In the genomic region with DNA sequence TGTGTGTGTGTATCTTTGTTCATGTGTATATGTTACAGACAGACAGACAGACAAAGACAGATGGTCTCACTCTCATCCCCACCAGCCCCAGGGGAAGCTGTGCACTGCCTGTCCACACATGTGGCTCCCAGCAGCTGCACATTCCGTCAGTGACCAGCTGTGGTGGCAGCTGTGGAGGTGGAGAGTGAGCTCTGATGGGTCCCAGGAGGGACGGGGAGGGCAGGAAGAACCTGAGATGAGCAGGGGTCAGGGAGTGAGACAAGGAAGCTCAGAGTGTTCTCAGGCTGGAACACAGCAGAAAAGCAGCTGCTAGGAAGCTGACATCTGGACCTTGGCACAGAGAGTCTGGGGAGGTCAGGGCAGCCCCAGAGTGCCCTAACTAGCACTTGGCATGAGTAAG, we compare ENCODE assay signal across 12 mouse cellular contexts. TPM values are rescaled to one million over a fixed set of nuclear protein-coding genes. Genes with fewer than 3 reads are reported as not detected.
A peak's percentile ranks its signal among the peaks of the same experiment; 100 is the strongest.
DNase-seq lines count a peak whose midpoint lies in the region; ATAC-seq and TF ChIP-seq lines count a peak whose summit lies in the region.
"Had no signal": no experiment of that assay in that cellular context is flagged by ENCODE, and none has a peak within 500 bp of the region (broad histone marks: within the 10 kb centered on the region; RNA-seq: fewer than 3 reads in every experiment).

No protein-coding gene starts in this region.

- no peak for TF ChIP-seq CTCF in intestine, postnatal 0 days (IDR thresholded peaks at IDR 0.05; ENCODE audit: low read depth)

- H3K9ac ChIP-seq in intestine, embryonic 14.5 days (ENCODE audit: low read length): no peak overlapping the region
- no peak overlapping the region for H3K9ac ChIP-seq in intestine, postnatal 0 days (ENCODE audit: low read depth, low read length)
- no peak overlapping the region for H3K9ac ChIP-seq in limb, embryonic 12.5 days (replicated peaks)
- H3K9ac ChIP-seq in stomach, embryonic 14.5 days (replicated peaks; ENCODE audit: low read depth, low read length): no peak overlapping the region
- H3K9ac ChIP-seq in midbrain, embryonic 16.5 days (ENCODE audit: low read depth, low read length): no peak overlapping the region
- H3K9ac ChIP-seq: midbrain, embryonic 12.5 days had no signal

- peaks cover 34% of the 10 kb centered on the region for H3K4me1 ChIP-seq in intestine, embryonic 14.5 days (replicated peaks; ENCODE audit: control insufficient read depth, insufficient read depth, low read length)
- 0 out of 2 replicates have a peak, but pooled peaks cover 4% of the 10 kb centered on the region for H3K4me1 ChIP-seq in intestine, postnatal 0 days (replicated peaks; ENCODE audit: control insufficient read depth, insufficient read depth, low read length)
- H3K4me1 ChIP-seq in limb, embryonic 12.5 days (replicated peaks): peaks cover 37% of the 10 kb centered on the region
- H3K4me1 ChIP-seq in stomach, embryonic 14.5 days (ENCODE audit: control insufficient read depth, insufficient read depth, low read length): peaks cover 29% of the 10 kb centered on the region
- H3K4me1 ChIP-seq in midbrain, embryonic 16.5 days (ENCODE audit: control insufficient read depth, insufficient read depth, low read length): no peaks in the 10 kb centered on the region

- WGBS in intestine, embryonic 14.5 days: 27% methylated on average over 2 of the region's 2 CpGs
- WGBS in intestine, postnatal 0 days: 55% methylated on average over 2 of the region's 2 CpGs
- WGBS in limb, embryonic 12.5 days: 9% methylated on average over 2 of the region's 2 CpGs
- WGBS in stomach, embryonic 14.5 days: 26% methylated on average over 2 of the region's 2 CpGs
- WGBS in midbrain, embryonic 16.5 days: 54% methylated on average over 2 of the region's 2 CpGs

- no peak overlapping the region for H3K4me2 ChIP-seq in intestine, embryonic 14.5 days (ENCODE audit: low read length)
- no peak overlapping the region for H3K4me2 ChIP-seq in intestine, postnatal 0 days (replicated peaks; ENCODE audit: low read depth)
- no peak overlapping the region for H3K4me2 ChIP-seq in limb, embryonic 12.5 days
- H3K4me2 ChIP-seq in stomach, embryonic 14.5 days (replicated peaks; ENCODE audit: low read depth, low read length): peak overlapping the region; percentile 18; the same call in 1 of the 2 replicates
- H3K4me2 ChIP-seq in midbrain, embryonic 16.5 days (ENCODE audit: low read length): no peak overlapping the region
- H3K4me2 ChIP-seq: midbrain, embryonic 12.5 days had no signal

- no peaks in the 10 kb centered on the region for H3K36me3 ChIP-seq in intestine, embryonic 14.5 days (ENCODE audit: control insufficient read depth, insufficient read depth, low read length)
- no peaks in the 10 kb centered on the region for H3K36me3 ChIP-seq in intestine, postnatal 0 days (ENCODE audit: control insufficient read depth, insufficient read depth)
- H3K36me3 ChIP-seq in limb, embryonic 12.5 days: no peaks in the 10 kb centered on the region
- no peaks in the 10 kb centered on the region for H3K36me3 ChIP-seq in stomach, embryonic 14.5 days (ENCODE audit: control insufficient read depth, insufficient read depth, low read length)
- no peaks in the 10 kb centered on the region for H3K36me3 ChIP-seq in midbrain, embryonic 16.5 days (ENCODE audit: control insufficient read depth, insufficient read depth, low read length)
- H3K36me3 ChIP-seq: midbrain, embryonic 12.5 days had no signal

- H3K27ac ChIP-seq in intestine, embryonic 14.5 days (ENCODE audit: low read depth): peak overlapping the region; percentile 20
- no peak overlapping the region for H3K27ac ChIP-seq in intestine, postnatal 0 days (ENCODE audit: low read depth, low read length)
- no peak overlapping the region for H3K27ac ChIP-seq in limb, embryonic 12.5 days
- H3K27ac ChIP-seq in stomach, embryonic 14.5 days (ENCODE audit: low read length): peak overlapping the region; percentile 58
- no peak overlapping the region for H3K27ac ChIP-seq in midbrain, embryonic 16.5 days (ENCODE audit: low read length)
- H3K27ac ChIP-seq: midbrain, embryonic 12.5 days had no signal

- no peak for DNase-seq in intestine, embryonic 14.5 days (ENCODE audit: low spot score)
- peak; percentile 84 to 91 for DNase-seq in heart, adult 9 months (ENCODE audit: low spot score in 2 of 2)
- DNase-seq in left cerebral cortex, adult 18-20 months (ENCODE audit: low spot score in 2 of 2): no peak
- no peak for DNase-seq in layer of hippocampus, adult 9-10 months (ENCODE audit: low spot score)
- DNase-seq: B cell, adult 2 months had no signal

- no peaks in the 10 kb centered on the region for H3K27me3 ChIP-seq in intestine, embryonic 14.5 days (replicated peaks; ENCODE audit: control insufficient read depth, insufficient read depth, low read length)
- H3K27me3 ChIP-seq in intestine, postnatal 0 days (replicated peaks; ENCODE audit: control insufficient read depth, insufficient read depth, low read length): peaks cover 2% of the 10 kb centered on the region; the same call in 1 of the 2 replicates
- H3K27me3 ChIP-seq in limb, embryonic 12.5 days: peaks cover 41% of the 10 kb centered on the region
- no peaks in the 10 kb centered on the region for H3K27me3 ChIP-seq in stomach, embryonic 14.5 days (ENCODE audit: control insufficient read depth, insufficient read depth, low read length)
- peaks cover 8% of the 10 kb centered on the region; the same call in 1 of the 2 replicates for H3K27me3 ChIP-seq in midbrain, embryonic 16.5 days (ENCODE audit: control insufficient read depth, insufficient read depth, low read depth, low read length)

- H3K9me3 ChIP-seq in intestine, embryonic 14.5 days (ENCODE audit: control insufficient read depth, low read length): no peaks in the 10 kb centered on the region
- H3K9me3 ChIP-seq in intestine, postnatal 0 days (ENCODE audit: control insufficient read depth): no peaks in the 10 kb centered on the region
- H3K9me3 ChIP-seq in limb, embryonic 12.5 days: no peaks in the 10 kb centered on the region
- no peaks in the 10 kb centered on the region for H3K9me3 ChIP-seq in stomach, embryonic 14.5 days (ENCODE audit: control insufficient read depth, low read depth, low read length)
- H3K9me3 ChIP-seq in midbrain, embryonic 16.5 days (replicated peaks; ENCODE audit: control insufficient read depth, low read length, poor library complexity, severe bottlenecking): no peaks in the 10 kb centered on the region
- H3K9me3 ChIP-seq: midbrain, embryonic 12.5 days had no signal

- H3K4me3 ChIP-seq in intestine, embryonic 14.5 days (ENCODE audit: low read depth, low read length): no peak overlapping the region
- H3K4me3 ChIP-seq in intestine, postnatal 0 days (ENCODE audit: low read depth, low read length): no peak overlapping the region
- no peak overlapping the region for H3K4me3 ChIP-seq in limb, embryonic 12.5 days (replicated peaks)
- no peak overlapping the region for H3K4me3 ChIP-seq in stomach, embryonic 14.5 days (ENCODE audit: low read depth, low read length)
- H3K4me3 ChIP-seq in midbrain, embryonic 16.5 days (ENCODE audit: low read depth, low read length): no peak overlapping the region
- H3K4me3 ChIP-seq: midbrain, embryonic 12.5 days had no signal

- no peak for ATAC-seq in intestine, embryonic 14.5 days (replicated peaks; ENCODE audit: low FRiP score, low TSS enrichment, low read depth)
- ATAC-seq in intestine, postnatal 0 days: no peak
- 0 out of 2 replicates have a peak, but pooled peaks have one; percentile 13 for ATAC-seq in limb, embryonic 12.5 days (ENCODE audit: insufficient number of reproducible peaks, insufficient read depth, low FRiP score, low TSS enrichment, low read depth)
- ATAC-seq in stomach, embryonic 14.5 days (ENCODE audit: insufficient number of reproducible peaks, insufficient read depth, low FRiP score, low read depth): no peak
- ATAC-seq in midbrain, embryonic 16.5 days: no peak
- ATAC-seq: activated CD4-positive, CD25-positive, alpha-beta regulatory T cell, adult 4 months had no signal

RNA-seq across cellular contexts. Expression of a gene that starts 5.1 kb away (rescaled TPM):
- polyA plus RNA-seq in intestine, embryonic 14.5 days (2014; fragmentation: Nextera tagmentation; extraction: Ambion mirVana): 16.0 and 16.8 TPM in 2 replicates
- polyA plus RNA-seq in intestine, postnatal 0 days (2015; fragmentation: Nextera tagmentation; extraction: Ambion mirVana): 4.3 and 4.5 TPM in 2 replicates
- 2.8 and 3.2 TPM in 2 replicates for polyA plus RNA-seq in limb, embryonic 12.5 days (2016; fragmentation: Nextera tagmentation; extraction: Ambion mirVana)
- 20.6 and 21.2 TPM in 2 replicates for polyA plus RNA-seq in stomach, embryonic 14.5 days (2014; fragmentation: Nextera tagmentation; extraction: Ambion mirVana)
- total RNA-seq in left cerebral cortex, adult 18-20 months (2021): 1 to 10 TPM; 3.5 to 3.9 TPM
- polyA plus RNA-seq in midbrain, embryonic 16.5 days (2015; fragmentation: Nextera tagmentation; extraction: Ambion mirVana): 5.6 and 6.2 TPM in 2 replicates
- polyA plus RNA-seq: activated CD4-positive, CD25-positive, alpha-beta regulatory T cell, adult 4 months had no signal

RNA-seq across cellular contexts. Expression of a gene that starts 27.0 kb away (rescaled TPM):
- not detected in 2 replicates for polyA plus RNA-seq in intestine, embryonic 14.5 days (2014; fragmentation: Nextera tagmentation; extraction: Ambion mirVana)
- polyA plus RNA-seq in intestine, postnatal 0 days (2015; fragmentation: Nextera tagmentation; extraction: Ambion mirVana): not detected in 2 replicates
- not detected in 2 replicates for polyA plus RNA-seq in limb, embryonic 12.5 days (2016; fragmentation: Nextera tagmentation; extraction: Ambion mirVana)
- polyA plus RNA-seq in stomach, embryonic 14.5 days (2014; fragmentation: Nextera tagmentation; extraction: Ambion mirVana): not detected in 2 replicates
- 10 to 100 TPM; 10.5 to 13.4 TPM for total RNA-seq in left cerebral cortex, adult 18-20 months (2021)
- polyA plus RNA-seq in midbrain, embryonic 16.5 days (2015; fragmentation: Nextera tagmentation; extraction: Ambion mirVana): 0.15 and 0.17 TPM in 2 replicates
- polyA plus RNA-seq: activated CD4-positive, CD25-positive, alpha-beta regulatory T cell, adult 4 months; midbrain, embryonic 12.5 days; spleen, adult 2 months had no signal

RNA-seq across cellular contexts. Expression of a gene that starts 33.9 kb away (rescaled TPM):
- polyA plus RNA-seq in intestine, embryonic 14.5 days (2014; fragmentation: Nextera tagmentation; extraction: Ambion mirVana): 72.1 and 72.2 TPM in 2 replicates
- polyA plus RNA-seq in intestine, postnatal 0 days (2015; fragmentation: Nextera tagmentation; extraction: Ambion mirVana): 12.6 and 15.0 TPM in 2 replicates
- 39.9 and 41.7 TPM in 2 replicates for polyA plus RNA-seq in limb, embryonic 12.5 days (2016; fragmentation: Nextera tagmentation; extraction: Ambion mirVana)
- polyA plus RNA-seq in stomach, embryonic 14.5 days (2014; fragmentation: Nextera tagmentation; extraction: Ambion mirVana): 56.2 and 57.2 TPM in 2 replicates
- total RNA-seq in left cerebral cortex, adult 18-20 months (2021): 10 to 100 TPM; 40.3 to 42.2 TPM
- polyA plus RNA-seq in midbrain, embryonic 16.5 days (2015; fragmentation: Nextera tagmentation; extraction: Ambion mirVana): 28.1 and 29.5 TPM in 2 replicates

RNA-seq across cellular contexts. Expression of a gene that starts 45.2 kb away (rescaled TPM):
- polyA plus RNA-seq in intestine, embryonic 14.5 days (2014; fragmentation: Nextera tagmentation; extraction: Ambion mirVana): 7.5 and 7.8 TPM in 2 replicates
- polyA plus RNA-seq in intestine, postnatal 0 days (2015; fragmentation: Nextera tagmentation; extraction: Ambion mirVana): 5.0 and 7.2 TPM in 2 replicates
- polyA plus RNA-seq in limb, embryonic 12.5 days (2016; fragmentation: Nextera tagmentation; extraction: Ambion mirVana): 0.10 and 0.73 TPM in 2 replicates
- polyA plus RNA-seq in stomach, embryonic 14.5 days (2014; fragmentation: Nextera tagmentation; extraction: Ambion mirVana): 5.5 and 6.1 TPM in 2 replicates
- 100 to 1,000 TPM; 525 to 560 TPM for total RNA-seq in left cerebral cortex, adult 18-20 months (2021)
- 69.3 and 76.5 TPM in 2 replicates for polyA plus RNA-seq in midbrain, embryonic 16.5 days (2015; fragmentation: Nextera tagmentation; extraction: Ambion mirVana)
- polyA plus RNA-seq: activated CD4-positive, CD25-positive, alpha-beta regulatory T cell, adult 4 months; spleen, adult 2 months had no signal

Comparison
In these comparisons a context has a peak if more than half of its experiments do, and no peak if none do; other contexts are left out.
1. H3K27ac ChIP-seq: peak in intestine, embryonic 14.5 days (single experiment) and stomach, embryonic 14.5 days (single experiment); none in intestine, postnatal 0 days (single experiment), limb, embryonic 12.5 days (single experiment) and midbrain, embryonic 16.5 days (single experiment).
2. DNase-seq: peak in heart, adult 9 months (2 of 2); none in intestine, embryonic 14.5 days (single experiment), left cerebral cortex, adult 18-20 months (0 of 2) and layer of hippocampus, adult 9-10 months (single experiment).